Mouse (Mus musculus) regulatory T cell (primary cell): ENCODE results near the gene Sigmar1.

ENCODE experiments used
- in situ Hi-C: fragments of 300-600 bp; cut with MboI, MseI; formaldehyde crosslinking; loops from one replicate; pipeline ENCODE4 v1.15.1; 2025; ENCODE audit warnings: high pct_unique_total_duplicates

The Sigmar1 gene

GRCm38 (mm10) chr4:41758701-41759100 lies 2.7 kb upstream of the Sigmar1 start:
- in situ Hi-C loops, result loop anchor here (25.0 kb wide), 1 partner anchor 154 kb away; the partner anchor contains the start of gene Gm21541

GRCm38 (mm10) chr4:41758021-41758420 lies 2.1 kb upstream of the Sigmar1 start:
- in situ Hi-C loops, result loop anchor here (25.0 kb wide), 1 partner anchor 154 kb away; the partner anchor contains the start of gene Gm21541

GRCm38 (mm10) chr4:41757321-41757720 lies 1.4 kb upstream of the Sigmar1 start:
- in situ Hi-C loops, result loop anchor here (25.0 kb wide), 1 partner anchor 155 kb away; the partner anchor contains the start of gene Gm21541

GRCm38 (mm10) chr4:41756440-41756839 lies 483 bp upstream of the Sigmar1 start:
- in situ Hi-C loops, result loop anchor here (25.0 kb wide), 1 partner anchor 156 kb away; the partner anchor contains the start of gene Gm21541

GRCm38 (mm10) chr4:41754797-41755337 lies 1.1 kb downstream of the Sigmar1 start, which contains the start of gene Galt:
Gene Galt, plus strand, starts transcription at chr4:41755228.
- in situ Hi-C loops, result loop anchor here (25.0 kb wide), 1 partner anchor 157 kb away; the partner anchor contains the start of gene Gm21541

- in situ Hi-C loops, result loop anchor here (10.0 to 25.0 kb wide), 2 partner anchors 1040 to 1483 kb away; partner anchors contain the start of genes Aptx, Smim27 and Topors
Measured at GRCm38 (mm10) chr4:41745021-41745420, 10.9 kb downstream of the Sigmar1 start.

- in situ Hi-C loops, result loop anchor here (10.0 to 25.0 kb wide), 2 partner anchors 1039 to 1482 kb away; partner anchors contain the start of genes Aptx, Smim27 and Topors
Measured at GRCm38 (mm10) chr4:41744131-41744530, 11.8 kb downstream of the Sigmar1 start.

GRCm38 (mm10) chr4:41741158-41741560 lies 14.8 kb downstream of the Sigmar1 start:
- in situ Hi-C loops, result loop anchor here (10.0 to 25.0 kb wide), 2 partner anchors 1036 to 1479 kb away; partner anchors contain the start of genes Aptx, Smim27 and Topors

GRCm38 (mm10) chr4:41740380-41741157 lies 15.4 kb downstream of the Sigmar1 start:
- in situ Hi-C loops, result loop anchor here (10.0 to 25.0 kb wide), 2 partner anchors 1036 to 1478 kb away; partner anchors contain the start of genes Aptx, Smim27 and Topors

- in situ Hi-C loops, result loop anchor here (25.0 kb wide), 1 partner anchor 1477 kb away; the partner anchor contains the start of genes Smim27 and Topors
Measured at GRCm38 (mm10) chr4:41739260-41739659, 16.7 kb downstream of the Sigmar1 start.

- in situ Hi-C loops, result loop anchor here (25.0 kb wide), 1 partner anchor 1476 kb away; the partner anchor contains the start of genes Smim27 and Topors
Measured at GRCm38 (mm10) chr4:41738256-41738603, 17.7 kb downstream of the Sigmar1 start.

- in situ Hi-C loops, result loop anchor here (25.0 kb wide), 1 partner anchor 1475 kb away; the partner anchor contains the start of genes Smim27 and Topors
Measured at GRCm38 (mm10) chr4:41737602-41738255, 18.2 kb downstream of the Sigmar1 start.

- in situ Hi-C loops, result loop anchor here (25.0 kb wide), 1 partner anchor 1469 kb away; the partner anchor contains the start of genes Smim27 and Topors
Measured at GRCm38 (mm10) chr4:41731052-41731765, 24.7 kb downstream of the Sigmar1 start, which contains the start of gene Arid3c. Gene Arid3c, minus strand, starts transcription at chr4:41731142.

GRCm38 (mm10) chr4:41726826-41727621 lies 28.9 kb downstream of the Sigmar1 start:
- in situ Hi-C loops, result loop anchor here (25.0 kb wide), 1 partner anchor 1465 kb away; the partner anchor contains the start of genes Smim27 and Topors

- in situ Hi-C loops, result loop anchor here (25.0 kb wide), 1 partner anchor 636 kb away; the partner anchor contains the start of gene Aqp3
Measured at GRCm38 (mm10) chr4:41722918-41723351, 33.0 kb downstream of the Sigmar1 start, which contains the start of gene Dctn3. Gene Dctn3, minus strand, starts transcription at chr4:41723170.

GRCm38 (mm10) chr4:41716834-41717233 lies 39.1 kb downstream of the Sigmar1 start:
- in situ Hi-C loops, result loop anchor here (5.0 to 25.0 kb wide), 2 partner anchors 150 to 630 kb away; partner anchors contain the start of genes Aqp3, Dnaic1 and Fam219a

- in situ Hi-C loops, result loop anchor here (5.0 to 25.0 kb wide), 2 partner anchors 148 to 628 kb away; partner anchors contain the start of genes Aqp3, Dnaic1 and Fam219a
Measured at GRCm38 (mm10) chr4:41715596-41715995, 40.4 kb downstream of the Sigmar1 start.

GRCm38 (mm10) chr4:41715082-41715481 lies 40.9 kb downstream of the Sigmar1 start:
- in situ Hi-C loops, result loop anchor here (5.0 to 25.0 kb wide), 2 partner anchors 148 to 628 kb away; partner anchors contain the start of genes Aqp3, Dnaic1 and Fam219a

- in situ Hi-C loops, result loop anchor here (25.0 kb wide), 1 partner anchor 627 kb away; the partner anchor contains the start of gene Aqp3
Measured at GRCm38 (mm10) chr4:41714276-41714675, 41.7 kb downstream of the Sigmar1 start.
